Mouse (Mus musculus) testis, adult 2 months (tissue): ENCODE measurements around the gene Tmtc1. TPM values are rescaled to one million over a fixed set of nuclear protein-coding genes. Genes with fewer than 3 reads are reported as not detected.

ENCODE experiments used
- H3K27ac ChIP-seq: fragments of 200-500 bp; 2 replicates; pipeline ENCODE4 v1.5.1; 2012; ENCODE audit warnings: low read depth, low read length; ENCODE audit not compliant: control insufficient read depth, insufficient read depth
- H3K27me3 ChIP-seq: fragments of 200-500 bp; 2 replicates; pipeline ENCODE4 v1.6.1; 2012; ENCODE audit warnings: mild to moderate bottlenecking, low read length, moderate library complexity; ENCODE audit not compliant: control insufficient read depth, insufficient read depth
- H3K36me3 ChIP-seq: fragments of 200-500 bp; 2 replicates; pipeline ENCODE4 v1.6.1; 2012; ENCODE audit warnings: mild to moderate bottlenecking, low read length; ENCODE audit not compliant: control insufficient read depth, insufficient read depth
- H3K4me1 ChIP-seq: fragments of 200-500 bp; 2 replicates; pipeline ENCODE4 v1.6.1; 2012; ENCODE audit warnings: low read length; ENCODE audit not compliant: control insufficient read depth, insufficient read depth
- H3K4me3 ChIP-seq: fragments of 200-500 bp; 2 replicates; pipeline ENCODE4 v1.5.1; 2012; ENCODE audit warnings: low read depth, mild to moderate bottlenecking, low read length, moderate library complexity, mixed read lengths; ENCODE audit not compliant: control insufficient read depth
- CTCF ChIP-seq: fragments of 200-500 bp; IDR thresholded peaks from 2 replicates; pipeline ENCODE4 v1.5.1; 2012; ENCODE audit warnings: low read depth, mild to moderate bottlenecking, inconsistent platforms, low read length, moderate library complexity; ENCODE audit not compliant: control insufficient read depth, insufficient read depth, insufficient replicate concordance
- POLR2A ChIP-seq: fragments of 200-500 bp; IDR thresholded peaks from 2 replicates; pipeline ENCODE4 v1.6.1; 2012; ENCODE audit warnings: low read depth, mild to moderate bottlenecking, inconsistent platforms, low read length, moderate library complexity; ENCODE audit not compliant: control insufficient read depth
- polyA plus RNA-seq: library from polyadenylated mRNA; depleted of rRNA; stranded (reverse); fragments of >200 nt; gene quantifications from 2 replicates; pipeline ENCODE4 v1.2.3, GENCODE M21; 2012

Tmtc1 gene
- polyA plus RNA-seq, 1 experiment: 3.5 TPM

- H3K4me3 ChIP-seq: no peak overlapping the region
- H3K27me3 ChIP-seq: no peaks in the 10 kb centered on the region
- TF ChIP-seq CTCF (no peak), POLR2A (no peak)
- no peaks in the 10 kb centered on the region for H3K4me1 ChIP-seq
- no peak overlapping the region for H3K27ac ChIP-seq
- H3K36me3 ChIP-seq: no peaks in the 10 kb centered on the region
Measured at GRCm38 (mm10) chr6:148390630-148391276, 53.4 kb downstream of the Tmtc1 start.

GRCm38 (mm10) chr6:148387990-148388389 is 56.2 kb downstream of the Tmtc1 start:
- no peak overlapping the region for H3K4me3 ChIP-seq
- no peaks in the 10 kb centered on the region for H3K27me3 ChIP-seq
- no peaks in the 10 kb centered on the region for H3K36me3 ChIP-seq
- no peaks in the 10 kb centered on the region for H3K4me1 ChIP-seq
- no peak for TF ChIP-seq POLR2A
- TF ChIP-seq CTCF: no peak
- no peak overlapping the region for H3K27ac ChIP-seq

- TF ChIP-seq CTCF: no peak
- no peak for TF ChIP-seq POLR2A
- Histone ChIP-seq H3K4me3 (no peak overlapping the region), H3K36me3 (no peaks in the 10 kb centered on the region), H3K27ac (no peak overlapping the region), H3K27me3 (no peaks in the 10 kb centered on the region), H3K4me1 (no peaks in the 10 kb centered on the region)
Measured at GRCm38 (mm10) chr6:148384111-148384895, 59.9 kb downstream of the Tmtc1 start.

- no peak overlapping the region for H3K27ac ChIP-seq
- no peak overlapping the region for H3K4me3 ChIP-seq
- H3K4me1 ChIP-seq: no peaks in the 10 kb centered on the region
- no peaks in the 10 kb centered on the region for H3K36me3 ChIP-seq
- TF ChIP-seq CTCF (no peak), POLR2A (no peak)
- H3K27me3 ChIP-seq: no peaks in the 10 kb centered on the region
Measured at GRCm38 (mm10) chr6:148381163-148381782, 62.9 kb downstream of the Tmtc1 start.

- no peak overlapping the region for H3K27ac ChIP-seq
- no peaks in the 10 kb centered on the region for H3K4me1 ChIP-seq
- H3K36me3 ChIP-seq: no peaks in the 10 kb centered on the region
- no peak for TF ChIP-seq CTCF
- TF ChIP-seq POLR2A: no peak
- H3K27me3 ChIP-seq: no peaks in the 10 kb centered on the region
- no peak overlapping the region for H3K4me3 ChIP-seq
Measured at GRCm38 (mm10) chr6:148375618-148376209, 68.5 kb downstream of the Tmtc1 start.

GRCm38 (mm10) chr6:148375015-148375414 is 69.2 kb downstream of the Tmtc1 start:
- no peak for TF ChIP-seq POLR2A
- no peak for TF ChIP-seq CTCF
- Histone ChIP-seq H3K4me3 (no peak overlapping the region), H3K36me3 (no peaks in the 10 kb centered on the region), H3K4me1 (no peaks in the 10 kb centered on the region), H3K27me3 (no peaks in the 10 kb centered on the region), H3K27ac (no peak overlapping the region)

- H3K27ac ChIP-seq: no peak overlapping the region
- H3K4me1 ChIP-seq: no peaks in the 10 kb centered on the region
- TF ChIP-seq CTCF (no peak), POLR2A (no peak)
- no peaks in the 10 kb centered on the region for H3K27me3 ChIP-seq
- H3K36me3 ChIP-seq: no peaks in the 10 kb centered on the region
- H3K4me3 ChIP-seq: no peak overlapping the region
Measured at GRCm38 (mm10) chr6:148373444-148373843, 70.7 kb downstream of the Tmtc1 start.
